Mouse (Mus musculus) E14TG2a.4 (cell line): ENCODE data around the gene Mef2d.

Experiments
- CTCF ChIP-seq: conservative IDR thresholded peaks from 2 replicates; pipeline ENCODE4 v1.5.1; 2014; ENCODE audit warnings: low read length
- NANOG ChIP-seq: IDR thresholded peaks from 2 replicates; pipeline ENCODE4 v1.6.1; 2014; ENCODE audit warnings: borderline replicate concordance, low read length, mixed read lengths
- POU5F1 ChIP-seq: IDR thresholded peaks from 2 replicates; pipeline ENCODE4 v1.6.1; 2014; ENCODE audit warnings: low read length, borderline replicate concordance

- TF ChIP-seq CTCF (no peak), NANOG (no peak), POU5F1 (no peak)
Observed at GRCm38 (mm10) chr3:88140178-88140902, 1.8 kb upstream of the Mef2d start.
